Mouse (Mus musculus): ENCODE measurements at regions not wholly inside any gene's neighbourhood (a gene's known extent, or its start where the extent isn't known, plus 50 kb on each side); places are given as distances from the start of the nearest gene placed in this dataset.
A peak's percentile ranks its signal among the peaks of the same experiment; 100 is the strongest.

DNA sequence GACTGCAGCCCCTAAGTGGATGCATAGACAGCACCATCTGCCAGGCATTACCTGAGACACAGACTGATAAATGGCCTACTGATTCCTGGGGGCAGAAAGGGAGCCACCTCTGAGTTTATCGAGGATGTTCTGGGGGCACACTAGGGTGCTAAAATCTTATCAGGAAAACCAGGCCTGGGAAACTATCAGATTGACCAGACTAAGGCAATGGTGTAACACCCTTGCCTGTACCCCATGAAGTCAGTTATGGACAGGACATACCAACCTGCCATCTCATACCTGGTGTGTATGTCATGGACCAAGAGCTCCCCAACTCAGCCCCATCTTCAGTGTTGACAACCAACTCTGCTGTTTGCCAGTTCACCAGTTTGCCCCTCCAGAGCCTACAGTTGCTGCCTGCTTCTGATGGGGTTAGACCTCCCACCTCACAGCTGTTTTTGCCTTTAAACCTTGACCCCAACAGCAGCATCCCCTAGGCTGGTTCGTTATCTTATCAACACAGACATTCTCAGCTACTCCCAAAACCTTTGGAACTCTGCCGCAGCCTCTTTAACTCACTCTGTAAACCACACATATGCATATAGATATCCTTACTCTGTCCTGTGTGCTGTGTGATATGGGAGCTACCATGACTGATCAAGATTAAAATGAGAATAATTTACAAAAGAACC lies 83.6 kb upstream of the Irs2 start:
- no peak for DNase-seq

- peak; percentile 56 for DNase-seq
Measured at GRCm38 (mm10) chr8:11088946-11089665, 80.8 kb upstream of the Irs2 start.

DNA sequence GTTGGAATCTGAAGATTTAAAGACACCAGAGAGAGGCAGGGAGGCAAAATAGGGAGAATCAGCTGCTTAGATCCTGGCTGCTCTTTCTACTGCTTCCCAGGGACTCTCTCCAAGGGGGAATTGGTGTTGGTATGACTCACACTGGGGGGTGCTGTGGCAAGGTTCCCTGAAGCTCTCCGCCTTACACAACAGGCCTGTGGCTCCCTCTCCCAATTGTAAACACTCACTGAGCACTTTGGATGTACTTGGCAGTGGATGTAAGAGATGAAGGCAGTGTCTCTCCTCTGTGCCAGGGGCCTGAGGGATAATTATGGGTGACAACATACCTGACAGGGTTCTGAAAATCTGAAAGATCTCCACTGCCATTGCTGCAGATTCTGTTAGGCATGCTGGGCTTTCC lies 77.0 kb upstream of the Irs2 start:
- peak; percentile 78 for DNase-seq

GRCm38 (mm10) chr8:11084051-11084533 lies 75.8 kb upstream of the Irs2 start:
- peak; percentile 53 for DNase-seq

DNA sequence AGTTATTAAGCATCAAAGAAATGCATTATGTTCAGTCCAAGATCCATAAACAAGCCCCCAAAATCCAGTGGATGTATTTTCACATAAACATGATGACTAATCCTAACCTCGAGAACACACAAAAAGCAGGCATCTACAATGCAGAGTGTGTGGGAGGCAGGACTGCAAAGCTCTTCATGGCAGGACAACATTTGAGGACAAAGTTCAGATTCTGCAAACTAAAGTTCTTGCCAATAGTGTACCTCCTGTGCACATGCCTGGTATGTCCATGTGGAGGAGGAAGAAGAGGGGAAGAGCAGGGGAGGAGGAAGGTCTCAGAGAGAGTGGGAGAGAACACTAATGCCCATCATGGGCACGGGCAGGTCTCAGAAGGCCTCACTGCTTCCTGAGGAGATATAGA lies 72.6 kb upstream of the Irs2 start:
- no peak for DNase-seq

- DNase-seq: no peak
Measured at GRCm38 (mm10) chr8:11079805-11080204, 71.5 kb upstream of the Irs2 start.

DNA sequence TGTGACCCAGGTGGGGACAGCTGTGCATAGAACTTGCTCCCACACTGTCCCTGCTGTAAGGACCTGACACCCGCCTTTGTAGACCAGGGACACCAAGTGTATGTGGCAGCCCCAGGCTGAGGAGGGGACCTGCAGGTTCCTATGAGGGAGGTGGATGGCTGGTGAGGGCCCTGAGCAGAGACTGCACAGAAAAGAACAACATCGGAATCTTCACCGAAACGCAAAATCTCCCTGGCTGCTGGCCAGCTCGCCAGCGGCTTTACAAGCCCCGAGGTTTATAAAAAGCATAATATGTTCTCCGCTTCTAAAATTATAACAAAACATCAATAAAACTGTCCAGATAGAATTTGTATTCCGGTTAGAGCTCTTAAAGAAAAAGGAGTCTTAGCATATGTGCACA lies 68.9 kb upstream of the Irs2 start:
- DNase-seq: no peak

- no peak for DNase-seq
Measured at GRCm38 (mm10) chr8:11071162-11071561, 62.9 kb upstream of the Irs2 start.

- DNase-seq: no peak
Measured at GRCm38 (mm10) chr8:11067450-11067849, 59.2 kb upstream of the Irs2 start.

DNA sequence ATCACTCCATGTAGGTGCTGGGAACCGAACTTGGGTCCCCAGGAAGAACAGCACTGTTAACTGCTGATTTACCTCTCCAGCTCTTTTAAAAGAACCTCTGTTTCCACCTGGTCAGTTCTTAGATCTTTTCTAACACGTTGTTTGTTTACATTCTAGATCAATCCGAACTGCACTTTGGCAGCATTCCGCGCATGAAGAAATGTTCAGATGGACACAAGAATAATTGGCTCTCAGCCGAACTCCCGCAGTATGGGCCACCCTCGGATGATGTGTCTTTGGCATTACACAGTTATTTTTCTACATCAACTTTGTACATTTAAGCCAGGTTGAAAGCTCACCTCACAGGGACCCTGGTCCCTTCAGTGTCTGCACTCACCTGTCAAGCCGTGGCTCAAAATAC lies 57.7 kb upstream of the Irs2 start:
- DNase-seq: no peak

DNA sequence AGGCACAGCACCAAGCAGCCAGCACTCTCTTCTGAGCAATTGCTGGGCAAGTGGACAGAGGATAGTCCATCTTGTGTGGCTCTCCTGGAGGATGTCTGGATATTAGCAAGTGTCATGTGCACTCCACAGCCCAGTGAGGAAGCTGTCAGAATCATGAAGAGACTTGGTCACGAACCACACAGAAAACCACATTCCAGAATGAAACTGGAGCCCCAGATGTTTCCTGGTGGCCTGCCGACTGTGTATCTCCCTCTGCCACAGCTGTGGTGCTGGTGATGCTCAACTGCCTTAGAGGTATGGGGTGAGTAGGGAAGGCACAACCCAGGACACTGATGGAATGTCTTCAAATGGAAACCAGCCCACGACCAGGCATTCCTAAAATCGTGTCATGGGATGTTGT lies 57.0 kb upstream of the Irs2 start:
- no peak for DNase-seq

GRCm38 (mm10) chr8:11063058-11063457 lies 54.8 kb upstream of the Irs2 start:
- no peak for DNase-seq

- DNase-seq: no peak
Measured at GRCm38 (mm10) chr8:11062348-11062946, 54.2 kb upstream of the Irs2 start.

DNA sequence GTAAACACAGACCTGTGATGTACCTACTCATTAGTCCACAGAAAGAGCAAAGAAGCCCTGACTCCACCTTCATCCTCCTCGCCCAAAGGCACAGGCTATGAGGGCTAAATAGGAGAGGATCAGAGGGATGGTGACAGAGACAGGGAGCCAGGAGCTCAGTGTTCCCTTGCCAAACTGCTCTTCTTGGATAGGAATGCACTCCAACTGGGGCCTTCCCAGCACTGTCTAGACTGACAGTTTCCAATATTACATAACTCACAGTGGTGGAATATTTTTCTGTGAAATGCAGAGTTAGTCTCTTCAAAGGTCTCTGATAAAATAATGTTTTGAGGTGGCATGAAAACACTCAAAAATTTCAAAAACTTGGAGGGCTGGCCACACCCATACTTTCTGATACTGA lies 53.5 kb upstream of the Irs2 start:
- no peak for DNase-seq

GRCm38 (mm10) chr8:11060604-11061003 lies 52.3 kb upstream of the Irs2 start:
- DNase-seq: no peak

- no peak for DNase-seq
Measured at GRCm38 (mm10) chr8:11058392-11058791, 50.1 kb upstream of the Irs2 start.
